Mouse (Mus musculus): Measurements from ENCODE around the gene Tfrc.

- no peak for TF ChIP-seq CTCF (IDR thresholded peaks at IDR 0.05; ENCODE audit: low read depth, low read length)
- TF ChIP-seq GATA1 (IDR thresholded peaks at IDR 0.05; ENCODE audit: borderline replicate concordance, low read length): no peak
- no peak for TF ChIP-seq POLR2AphosphoS5 (IDR thresholded peaks at IDR 0.05; ENCODE audit: insufficient replicate concordance, low read depth, low read length)
- TF ChIP-seq GATA2 (IDR thresholded peaks at IDR 0.05; ENCODE audit: borderline replicate concordance, low read depth, low read length): no peak
- no peak for TF ChIP-seq TAL1 (conservative IDR thresholded peaks at IDR 0.05; ENCODE audit: low read depth, low read length)
Measured at GRCm38 (mm10) chr16:32640096-32640495, 31.4 kb downstream of the Tfrc start.
